Comparison of ENCODE assay signal across 9 mouse cellular contexts in the genomic region with DNA sequence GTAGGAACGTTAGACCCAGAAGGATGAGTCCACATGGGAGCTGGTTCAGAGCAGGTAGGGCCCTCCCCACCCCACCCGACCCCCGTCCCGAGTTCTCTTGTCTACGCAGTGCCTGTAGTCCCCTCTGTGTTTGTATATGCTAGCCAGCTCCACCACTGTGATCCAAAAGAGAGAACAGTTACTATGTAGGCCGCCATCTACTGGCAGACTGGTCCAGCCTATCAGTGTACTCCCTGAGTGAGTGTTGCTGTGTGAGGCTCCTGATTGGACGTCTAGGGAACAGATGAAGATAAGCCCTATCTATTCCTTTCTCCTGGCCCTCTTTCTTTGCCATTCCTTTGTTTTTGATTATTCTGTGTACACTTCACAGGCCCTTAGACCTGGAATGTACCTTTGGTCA.
DNase-seq lines count a peak whose midpoint lies in the region; ATAC-seq and TF ChIP-seq lines count a peak whose summit lies in the region.
"Had no signal": no experiment of that assay in that cellular context is flagged by ENCODE, and none has a peak within 500 bp of the region (broad histone marks: within the 10 kb centered on the region; RNA-seq: fewer than 3 reads in every experiment).

No protein-coding gene starts in this region.

- DNase-seq in heart, adult 11 months, result peak; percentile 96
- no peak for DNase-seq in heart, embryonic 10.5 days (ENCODE audit: low spot score)
- DNase-seq in Patski (ENCODE audit: low read depth, low spot score), result no peak
- DNase-seq in kidney, adult 9 months, result peak; percentile 26
- peak; percentile 54 to 63 for DNase-seq in lung, postnatal 4 days
- no peak for DNase-seq in right cerebral cortex, adult 2 months (ENCODE audit: low spot score in 2 of 2)
- no peak for DNase-seq in frontal cortex, postnatal 25 days (ENCODE audit: low spot score in 2 of 2)
- DNase-seq in neural tube, embryonic 10.5 days (ENCODE audit: extremely low spot score, low spot score), result no peak

- no peaks in the 10 kb centered on the region for H3K36me3 ChIP-seq in heart, embryonic 10.5 days
- H3K36me3 ChIP-seq: hindbrain, embryonic 15.5 days had no signal

- peak; percentile 17 for TF ChIP-seq CTCF in Patski (IDR thresholded peaks at IDR 0.05)

- in situ Hi-C loops in Patski (cut with MboI; ENCODE audit: low pct_unique_long_range_greater_than_20kb), result no loop called here

- peaks cover 15% of the 10 kb centered on the region; the same call in 1 of the 2 replicates for H3K27me3 ChIP-seq in heart, embryonic 10.5 days (ENCODE audit: insufficient read depth, poor library complexity, severe bottlenecking)
- H3K27me3 ChIP-seq in Patski, result no peaks in the 10 kb centered on the region
- H3K27me3 ChIP-seq: hindbrain, embryonic 15.5 days had no signal

- no peak overlapping the region for H3K27ac ChIP-seq in heart, embryonic 10.5 days
- H3K27ac ChIP-seq: hindbrain, embryonic 15.5 days had no signal

- no peak for ATAC-seq in Patski

- H3K4me1 ChIP-seq in heart, embryonic 10.5 days, result peaks cover 13% of the 10 kb centered on the region
- H3K4me1 ChIP-seq: hindbrain, embryonic 15.5 days had no signal

- H3K4me3 ChIP-seq in heart, embryonic 10.5 days, result no peak overlapping the region
- H3K4me3 ChIP-seq: hindbrain, embryonic 15.5 days had no signal

- no peaks in the 10 kb centered on the region for H3K9me3 ChIP-seq in heart, embryonic 10.5 days
- H3K9me3 ChIP-seq: hindbrain, embryonic 15.5 days had no signal

- WGBS in heart, embryonic 10.5 days, result 48% methylated on average over 7 of the region's 7 CpGs

- CTCF ChIA-PET in Patski (lab: Charles Lee), result no interaction called here

- POLR2A ChIA-PET in Patski (lab: Charles Lee), result no interaction called here

Comparison
In these comparisons a context has a peak if more than half of its experiments do, and no peak if none do; other contexts are left out.
1. DNase-seq: peak in heart, adult 11 months (single experiment), kidney, adult 9 months (single experiment) and lung, postnatal 4 days (2 of 2); none in heart, embryonic 10.5 days (single experiment), Patski (single experiment), right cerebral cortex, adult 2 months (0 of 2), frontal cortex, postnatal 25 days (0 of 2) and neural tube, embryonic 10.5 days (single experiment).